Comparison of ENCODE assay signal across 8 mouse cellular contexts in genomic region chr15:8168591-8169265, GRCm38 (mm10). TPM values are rescaled to one million over a fixed set of nuclear protein-coding genes. Genes with fewer than 3 reads are reported as not detected.
DNase-seq lines count a peak whose midpoint lies in the region; ATAC-seq and TF ChIP-seq lines count a peak whose summit lies in the region.

Gene Cplane1, plus strand, starts transcription at chr15:8169106.

- H3K79me2 ChIP-seq in C2C12 (ENCODE audit: control insufficient read depth, insufficient read depth) = peaks cover 25% of the 10 kb centered on the region

- peak; percentile 97 for DNase-seq in brain, embryonic 14.5 days (ENCODE audit: low read depth)
- DNase-seq in kidney, postnatal 10 days = peak; percentile 97
- DNase-seq in natural killer cell, adult 2 months (ENCODE audit: low spot score in 2 of 2) = peak; percentile 86 to 91

- peaks cover 18% of the 10 kb centered on the region for H3K79me3 ChIP-seq in C2C12 (ENCODE audit: low read depth)

- peak within 1 kb of the TSS; percentile 91 for H3ac ChIP-seq in C2C12 (ENCODE audit: control insufficient read depth, insufficient read length, low read depth)

- peak within 1 kb of the TSS; percentile 90 for H3K9ac ChIP-seq in heart, embryonic 13.5 days
- peak within 1 kb of the TSS; percentile 88 for H3K9ac ChIP-seq in liver, embryonic 12.5 days
- H3K9ac ChIP-seq in stomach, embryonic 15.5 days = peak within 1 kb of the TSS; percentile 82

- peak within 1 kb of the TSS; percentile 91 for H3K4me3 ChIP-seq in C2C12 (ENCODE audit: insufficient read depth, poor library complexity, severe bottlenecking)
- peak within 1 kb of the TSS; percentile 80 for H3K4me3 ChIP-seq in erythroblast, embryonic 14.5 days (replicated peaks)
- peak within 1 kb of the TSS; percentile 84 for H3K4me3 ChIP-seq in heart, embryonic 13.5 days
- H3K4me3 ChIP-seq in liver, embryonic 12.5 days = peak within 1 kb of the TSS; percentile 86
- H3K4me3 ChIP-seq in stomach, embryonic 15.5 days (replicated peaks) = peak within 1 kb of the TSS; percentile 99

- peaks cover 28% of the 10 kb centered on the region for H3K36me3 ChIP-seq in C2C12 (ENCODE audit: control insufficient read depth, insufficient read depth)
- no peaks in the 10 kb centered on the region for H3K36me3 ChIP-seq in erythroblast, embryonic 14.5 days (ENCODE audit: control insufficient read depth)
- H3K36me3 ChIP-seq in heart, embryonic 13.5 days = peaks cover 31% of the 10 kb centered on the region
- H3K36me3 ChIP-seq in liver, embryonic 12.5 days = peaks cover 3% of the 10 kb centered on the region; the same call in 1 of the 2 replicates
- 0 out of 2 replicates have a peak, but pooled peaks cover 3% of the 10 kb centered on the region for H3K36me3 ChIP-seq in stomach, embryonic 15.5 days

- ATAC-seq in heart, embryonic 13.5 days (ENCODE audit: extremely low read depth, insufficient number of reproducible peaks, low FRiP score, low TSS enrichment) = peak; percentile 99
- ATAC-seq in liver, embryonic 12.5 days = peak; percentile 99
- peak; percentile 100 for ATAC-seq in stomach, embryonic 15.5 days (ENCODE audit: insufficient read depth, low FRiP score, low read depth)

- peak within 1 kb of the TSS; percentile 82 for H3K4me2 ChIP-seq in heart, embryonic 13.5 days
- H3K4me2 ChIP-seq in liver, embryonic 12.5 days = peak within 1 kb of the TSS; percentile 100
- peak within 1 kb of the TSS; percentile 78 for H3K4me2 ChIP-seq in stomach, embryonic 15.5 days

- under 1% methylated on average over 43 of the region's 47 CpGs for WGBS in heart, embryonic 13.5 days
- WGBS in liver, embryonic 12.5 days (ENCODE audit: insufficient replicate concordance) = under 1% methylated on average over 42 of the region's 47 CpGs
- under 1% methylated on average over 45 of the region's 47 CpGs for WGBS in stomach, embryonic 15.5 days

- no peaks in the 10 kb centered on the region for H3K27me3 ChIP-seq in C2C12 (ENCODE audit: control insufficient read depth, insufficient read depth, insufficient read length)
- peaks cover 6% of the 10 kb centered on the region for H3K27me3 ChIP-seq in erythroblast, embryonic 14.5 days (ENCODE audit: control insufficient read depth)
- H3K27me3 ChIP-seq in heart, embryonic 13.5 days (replicated peaks) = no peaks in the 10 kb centered on the region
- H3K27me3 ChIP-seq in liver, embryonic 12.5 days (replicated peaks) = no peaks in the 10 kb centered on the region
- no peaks in the 10 kb centered on the region for H3K27me3 ChIP-seq in stomach, embryonic 15.5 days (replicated peaks)

- peak within 1 kb of the TSS; percentile 72 for H3K27ac ChIP-seq in heart, embryonic 13.5 days (replicated peaks)
- peak within 1 kb of the TSS; percentile 58 for H3K27ac ChIP-seq in liver, embryonic 12.5 days
- peak within 1 kb of the TSS; percentile 78 for H3K27ac ChIP-seq in stomach, embryonic 15.5 days

- H3K4me1 ChIP-seq in erythroblast, embryonic 14.5 days (ENCODE audit: control insufficient read depth) = peaks cover 13% of the 10 kb centered on the region
- H3K4me1 ChIP-seq in heart, embryonic 13.5 days = peaks cover 8% of the 10 kb centered on the region
- peaks cover 14% of the 10 kb centered on the region; the same call in 1 of the 2 replicates for H3K4me1 ChIP-seq in liver, embryonic 12.5 days
- 0 out of 2 replicates have a peak, but pooled peaks cover 4% of the 10 kb centered on the region for H3K4me1 ChIP-seq in stomach, embryonic 15.5 days

- TF ChIP-seq POLR2A in brain, embryonic 14.5 days (IDR thresholded peaks at IDR 0.05; ENCODE audit: borderline replicate concordance, extremely low read depth, insufficient read depth, insufficient read length, poor library complexity, severe bottlenecking) = peak; percentile 100

- no peak for TF ChIP-seq CTCF in C2C12 (IDR thresholded peaks at IDR 0.05; ENCODE audit: control insufficient read depth, insufficient read depth, insufficient read length)
- no peak for TF ChIP-seq CTCF in brain, embryonic 14.5 days (IDR thresholded peaks at IDR 0.05; ENCODE audit: borderline replicate concordance, extremely low read depth, insufficient read depth, insufficient read length)

- H3K9me3 ChIP-seq in erythroblast, embryonic 14.5 days (ENCODE audit: control insufficient read depth, low read length) = no peaks in the 10 kb centered on the region
- H3K9me3 ChIP-seq in heart, embryonic 13.5 days = no peaks in the 10 kb centered on the region
- H3K9me3 ChIP-seq in liver, embryonic 12.5 days (replicated peaks) = no peaks in the 10 kb centered on the region
- H3K9me3 ChIP-seq in stomach, embryonic 15.5 days = no peaks in the 10 kb centered on the region

TF ChIP-seq in C2C12, 6 proteins besides CTCF, POLR2A, EP300 and RAD21:
- TF ChIP-seq USF1 (IDR thresholded peaks at IDR 0.05; ENCODE audit: low read depth) (no peak), MAX (IDR thresholded peaks at IDR 0.05) (peak; percentile 8), FOSL1 (IDR thresholded peaks at IDR 0.05; ENCODE audit: insufficient read depth, low read length, poor library complexity, severe bottlenecking) (no peak)

RNA-seq across cellular contexts. Expression of gene Cplane1, which starts in this region (rescaled TPM):
- polyA plus RNA-seq in C2C12 (2012; fragmentation: generic; extraction: Trizol) = 7.1 TPM
- 27.6 and 30.6 TPM in 2 replicates for polyA plus RNA-seq in brain, embryonic 14.5 days (2012; rRNA removed)
- 0.01 and 0.02 TPM in 2 replicates for polyA plus RNA-seq in erythroblast, embryonic 14.5 days (2012)
- polyA plus RNA-seq in heart, embryonic 13.5 days (2015; fragmentation: Nextera tagmentation; extraction: Ambion mirVana) = 3.9 and 4.7 TPM in 2 replicates
- polyA plus RNA-seq in liver, embryonic 12.5 days (2016; fragmentation: Nextera tagmentation; extraction: Ambion mirVana) = 1.6 and 2.1 TPM in 2 replicates
- polyA plus RNA-seq in stomach, embryonic 15.5 days (2015; fragmentation: Nextera tagmentation; extraction: Ambion mirVana) = 7.3 TPM in 2 replicates

Comparison
In these comparisons a context has a peak if more than half of its experiments do, and no peak if none do; other contexts are left out.
1. Peak in every context shown above with its lines: DNase-seq, ATAC-seq, H3K4me3 ChIP-seq and H3K27ac ChIP-seq.